Comparison of ENCODE assay signal across 8 mouse cellular contexts in genomic region chr10:7212537-7212936, GRCm38 (mm10). TPM values are rescaled to one million over a fixed set of nuclear protein-coding genes. Genes with fewer than 3 reads are reported as not detected.
A peak's percentile ranks its signal among the peaks of the same experiment; 100 is the strongest.
DNase-seq lines count a peak whose midpoint lies in the region; ATAC-seq and TF ChIP-seq lines count a peak whose summit lies in the region.

No protein-coding gene starts in this region.

- H3K27me3 ChIP-seq in E14TG2a.4 (ENCODE audit: insufficient read depth, low read length), result peaks cover 14% of the 10 kb centered on the region

- 3% methylated on average over 10 of the region's 10 CpGs for whole genome bisulfite sequencing in macrophage (ENCODE audit: missing documents)

- H3K79me2 ChIP-seq in macrophage (ENCODE audit: inconsistent target), result peaks cover 30% of the 10 kb centered on the region; the same call in 1 of the 2 replicates

- H3K4me3 ChIP-seq in E14TG2a.4 (replicated peaks; ENCODE audit: low read length) (peak overlapping the region; percentile 93), macrophage (ENCODE audit: inconsistent target) (peak overlapping the region; percentile 69)
- H3K4me3 ChIP-seq in embryonic fibroblast, embryonic 13.5 days (ENCODE audit: insufficient read depth, low read length), result peak overlapping the region; percentile 91

- H3K36me3 ChIP-seq in E14TG2a.4 (ENCODE audit: insufficient read depth, low read length) (no peaks in the 10 kb centered on the region), macrophage (ENCODE audit: inconsistent target) (no peaks in the 10 kb centered on the region)

- H3K27ac ChIP-seq in embryonic fibroblast, embryonic 13.5 days (ENCODE audit: insufficient read depth, low read length), result peak overlapping the region; percentile 89
- peak overlapping the region; percentile 71 for H3K27ac ChIP-seq in macrophage

- no peak for TF ChIP-seq POLR2A in embryonic fibroblast, embryonic 13.5 days (IDR thresholded peaks at IDR 0.05; ENCODE audit: low read depth, low read length)

- TF ChIP-seq CTCF in E14TG2a.4 (conservative IDR thresholded peaks at IDR 0.05; ENCODE audit: low read length), result no peak
- no peak for TF ChIP-seq CTCF in embryonic fibroblast, embryonic 13.5 days (IDR thresholded peaks at IDR 0.05; ENCODE audit: borderline replicate concordance, insufficient read depth, low read length)

- peak; percentile 78 for DNase-seq in heart, adult 8-10 months (ENCODE audit: low spot score)
- no peak for DNase-seq in heart, postnatal 25 days (ENCODE audit: low spot score)
- DNase-seq in thymus, postnatal 36 days, result peak; percentile 6 to 11
- DNase-seq in retina, embryonic 14.5 days (ENCODE audit: low spot score), result no peak

- ATAC-seq in inflammation-experienced regulatory T-cells, adult 6 months, result peak; percentile 71

- intact Hi-C loops in heart, postnatal 25 days (cut with DNase I), result loop anchor here (5.0 kb wide), 4 partner anchors 65 to 135 kb away; no protein-coding TSS in a partner anchor

- H3K9me3 ChIP-seq in E14TG2a.4 (ENCODE audit: low read length), result no peaks in the 10 kb centered on the region

- peaks cover 22% of the 10 kb centered on the region for H3K4me1 ChIP-seq in E14TG2a.4 (replicated peaks; ENCODE audit: low read depth, low read length)
- peaks cover 9% of the 10 kb centered on the region; the same call in 1 of the 2 replicates for H3K4me1 ChIP-seq in embryonic fibroblast, embryonic 13.5 days (ENCODE audit: control insufficient read depth, insufficient read depth, low read length)

RNA-seq across cellular contexts. Expression of gene Cnksr3, which starts 0.5 kb away (rescaled TPM):
- 10 to 100 TPM; 17.2 to 25.1 (median 23.2) TPM for total RNA-seq in heart, adult 8-10 months (2022)
- 10 to 100 TPM; 20.0 to 20.8 TPM for total RNA-seq in heart, postnatal 25 days (2021)
- 10.8 and 13.9 TPM in 2 replicates for polyA plus RNA-seq in embryonic fibroblast, embryonic 13.5 days (2011; ENCODE audit: insufficient read length, low read depth, missing spikeins)
- 1 to 10 TPM in 2 of 3 experiments, under 1 TPM in 1; 0.36 to 4.3 (median 3.3) TPM for polyA plus RNA-seq in inflammation-experienced regulatory T-cells, adult 6 months (2017; shearing (Covaris generic))
- 10 to 100 TPM in 10 of 26 experiments, 1 to 10 TPM in 16; 4.2 to 18.3 (median 8.3) TPM for total RNA-seq in macrophage (2018; cell fraction: chromatin; rRNA removed)
- 10 to 100 TPM in 7 of 26 experiments, 1 to 10 TPM in 19; 3.5 to 12.8 (median 5.8) TPM for total RNA-seq in macrophage (2018; cell fraction: cytosol; rRNA removed)
- 10 to 100 TPM in 8 of 26 experiments, 1 to 10 TPM in 18; 3.9 to 15.9 (median 7.1) TPM for total RNA-seq in macrophage (2018; cell fraction: nucleus; rRNA removed)
- 4.2 to 10.3 TPM (median 4.4 TPM) in 3 replicates for polyA plus RNA-seq in macrophage (2018)

Comparison
In these comparisons a context has a peak if more than half of its experiments do, and no peak if none do; other contexts are left out.
1. DNase-seq: peak in heart, adult 8-10 months (single experiment) and thymus, postnatal 36 days (2 of 2); none in heart, postnatal 25 days (single experiment) and retina, embryonic 14.5 days (single experiment).
2. Peak in every context shown above with its lines, with median percentiles within 50 percentile points of each other: H3K4me3 ChIP-seq.